ENCODE assay signal across 26 mouse cellular contexts in genomic region chr8:72458457-72458856, GRCm38 (mm10). TPM values are rescaled to one million over a fixed set of nuclear protein-coding genes. Genes with fewer than 3 reads are reported as not detected.
"Had no signal": no experiment of that assay in that cellular context is flagged by ENCODE, and none has a peak within 500 bp of the region (broad histone marks: within the 10 kb centered on the region; RNA-seq: fewer than 3 reads in every experiment).

No protein-coding gene starts in this region.

- DNase-seq: cerebellum, adult 8-10 months; cerebellum, adult 9-10 months; cerebellum, adult 9-11 months; cerebellum, postnatal 10 days; cerebellum, postnatal 14 days; cerebellum, postnatal 25 days; cerebellum, postnatal 36 days; embryo, embryonic 11 days; forebrain, postnatal 0 days; gastrocnemius, adult 2 months; gastrocnemius, postnatal 10 days; gastrocnemius, postnatal 14 days; gastrocnemius, postnatal 25 days; gastrocnemius, postnatal 36 days; heart, adult 11 months; heart, adult 18-20 months; heart, adult 2 months had no signal

- H3K4me3 ChIP-seq: embryonic facial prominence, embryonic 10.5 days; embryonic facial prominence, embryonic 12.5 days; embryonic facial prominence, embryonic 13.5 days; embryonic facial prominence, embryonic 15.5 days; erythroblast, embryonic 14.5 days; forebrain, embryonic 10.5 days; forebrain, embryonic 12.5 days; forebrain, embryonic 13.5 days; forebrain, embryonic 15.5 days; gastrocnemius, adult 2 months; heart, adult 2 months had no signal

- H3K4me2 ChIP-seq: embryonic facial prominence, embryonic 12.5 days; embryonic facial prominence, embryonic 13.5 days; embryonic facial prominence, embryonic 15.5 days; forebrain, embryonic 12.5 days; forebrain, embryonic 13.5 days; forebrain, embryonic 15.5 days had no signal

- H3K27me3 ChIP-seq: embryonic facial prominence, embryonic 12.5 days; embryonic facial prominence, embryonic 13.5 days; embryonic facial prominence, embryonic 15.5 days; forebrain, embryonic 12.5 days; forebrain, embryonic 13.5 days; forebrain, embryonic 15.5 days had no signal

RNA-seq across cellular contexts. Expression of gene Calr3, which starts 14.8 kb away (rescaled TPM):
- polyA plus RNA-seq: erythroblast, embryonic 14.5 days had no signal
